Mouse (Mus musculus): ENCODE results near the gene Vps37b. TPM values are rescaled to one million over a fixed set of nuclear protein-coding genes. Genes with fewer than 3 reads are reported as not detected.

The Vps37b gene
- polyA plus RNA-seq, 1 experiment: 12.6 TPM

- no peak overlapping the region for H3K4me3 ChIP-seq (ENCODE audit: insufficient read depth, low read length)
- TF ChIP-seq POLR2A (IDR thresholded peaks at IDR 0.05; ENCODE audit: low read depth, low read length) (no peak), CTCF (IDR thresholded peaks at IDR 0.05; ENCODE audit: borderline replicate concordance, insufficient read depth, low read length) (no peak)
- H3K4me1 ChIP-seq (ENCODE audit: control insufficient read depth, insufficient read depth, low read length): peaks cover 8% of the 10 kb centered on the region; the same call in 1 of the 2 replicates
- no peak overlapping the region for H3K27ac ChIP-seq (ENCODE audit: insufficient read depth, low read length)
Observed at GRCm38 (mm10) chr5:123996695-123997094, 35.4 kb downstream of the Vps37b start.

GRCm38 (mm10) chr5:123996194-123996593 lies 35.9 kb downstream of the Vps37b start:
- H3K27ac ChIP-seq (ENCODE audit: insufficient read depth, low read length): no peak overlapping the region
- peaks cover 8% of the 10 kb centered on the region; the same call in 1 of the 2 replicates for H3K4me1 ChIP-seq (ENCODE audit: control insufficient read depth, insufficient read depth, low read length)
- H3K4me3 ChIP-seq (ENCODE audit: insufficient read depth, low read length): no peak overlapping the region
- TF ChIP-seq CTCF (IDR thresholded peaks at IDR 0.05; ENCODE audit: borderline replicate concordance, insufficient read depth, low read length): no peak
- TF ChIP-seq POLR2A (IDR thresholded peaks at IDR 0.05; ENCODE audit: low read depth, low read length): no peak

- H3K27ac ChIP-seq (ENCODE audit: insufficient read depth, low read length): no peak overlapping the region
- no peak for TF ChIP-seq CTCF (IDR thresholded peaks at IDR 0.05; ENCODE audit: borderline replicate concordance, insufficient read depth, low read length)
- no peak for TF ChIP-seq POLR2A (IDR thresholded peaks at IDR 0.05; ENCODE audit: low read depth, low read length)
- peaks cover 10% of the 10 kb centered on the region; the same call in 1 of the 2 replicates for H3K4me1 ChIP-seq (ENCODE audit: control insufficient read depth, insufficient read depth, low read length)
- no peak overlapping the region for H3K4me3 ChIP-seq (ENCODE audit: insufficient read depth, low read length)
Observed at GRCm38 (mm10) chr5:123995388-123995787, 36.7 kb downstream of the Vps37b start.

GRCm38 (mm10) chr5:123994468-123994867 lies 37.6 kb downstream of the Vps37b start:
- no peak for TF ChIP-seq CTCF (IDR thresholded peaks at IDR 0.05; ENCODE audit: borderline replicate concordance, insufficient read depth, low read length)
- TF ChIP-seq POLR2A (IDR thresholded peaks at IDR 0.05; ENCODE audit: low read depth, low read length): no peak
- Histone ChIP-seq H3K4me1 (ENCODE audit: control insufficient read depth, insufficient read depth, low read length) (peaks cover 10% of the 10 kb centered on the region; the same call in 1 of the 2 replicates), H3K4me3 (ENCODE audit: insufficient read depth, low read length) (no peak overlapping the region), H3K27ac (ENCODE audit: insufficient read depth, low read length) (no peak overlapping the region)

- no peak overlapping the region for H3K27ac ChIP-seq (ENCODE audit: insufficient read depth, low read length)
Observed at GRCm38 (mm10) chr5:123993263-123994036, 38.6 kb downstream of the Vps37b start.

GRCm38 (mm10) chr5:123992794-123993193 lies 39.3 kb downstream of the Vps37b start:
- peak overlapping the region; percentile 65 for H3K27ac ChIP-seq (ENCODE audit: insufficient read depth, low read length)
- peaks cover 10% of the 10 kb centered on the region; the same call in 1 of the 2 replicates for H3K4me1 ChIP-seq (ENCODE audit: control insufficient read depth, insufficient read depth, low read length)
- TF ChIP-seq POLR2A (IDR thresholded peaks at IDR 0.05; ENCODE audit: low read depth, low read length) (no peak), CTCF (IDR thresholded peaks at IDR 0.05; ENCODE audit: borderline replicate concordance, insufficient read depth, low read length) (peak; percentile 73)
- H3K4me3 ChIP-seq (ENCODE audit: insufficient read depth, low read length): no peak overlapping the region

More at GRCm38 (mm10) chr5:123993263-123994036, 38.6 kb downstream of the Vps37b start:
- TF ChIP-seq CTCF (IDR thresholded peaks at IDR 0.05; ENCODE audit: borderline replicate concordance, insufficient read depth, low read length) (no peak), POLR2A (IDR thresholded peaks at IDR 0.05; ENCODE audit: low read depth, low read length) (no peak)
- Histone ChIP-seq H3K4me3 (ENCODE audit: insufficient read depth, low read length) (no peak overlapping the region), H3K4me1 (ENCODE audit: control insufficient read depth, insufficient read depth, low read length) (peaks cover 10% of the 10 kb centered on the region; the same call in 1 of the 2 replicates)

- peak overlapping the region; percentile 75 for H3K27ac ChIP-seq (ENCODE audit: insufficient read depth, low read length)
- peaks cover 10% of the 10 kb centered on the region; the same call in 1 of the 2 replicates for H3K4me1 ChIP-seq (ENCODE audit: control insufficient read depth, insufficient read depth, low read length)
- no peak overlapping the region for H3K4me3 ChIP-seq (ENCODE audit: insufficient read depth, low read length)
- TF ChIP-seq POLR2A (IDR thresholded peaks at IDR 0.05; ENCODE audit: low read depth, low read length): 0 out of 2 replicates have a peak, but pooled peaks have one; percentile 55
- no peak for TF ChIP-seq CTCF (IDR thresholded peaks at IDR 0.05; ENCODE audit: borderline replicate concordance, insufficient read depth, low read length)
Observed at GRCm38 (mm10) chr5:123992193-123992637, 39.9 kb downstream of the Vps37b start.

- no peak overlapping the region for H3K27ac ChIP-seq (ENCODE audit: insufficient read depth, low read length)
- peaks cover 10% of the 10 kb centered on the region; the same call in 1 of the 2 replicates for H3K4me1 ChIP-seq (ENCODE audit: control insufficient read depth, insufficient read depth, low read length)
- TF ChIP-seq CTCF (IDR thresholded peaks at IDR 0.05; ENCODE audit: borderline replicate concordance, insufficient read depth, low read length) (no peak), POLR2A (IDR thresholded peaks at IDR 0.05; ENCODE audit: low read depth, low read length) (no peak)
- no peak overlapping the region for H3K4me3 ChIP-seq (ENCODE audit: insufficient read depth, low read length)
Observed at GRCm38 (mm10) chr5:123991321-123991720, 40.7 kb downstream of the Vps37b start.

- TF ChIP-seq POLR2A (IDR thresholded peaks at IDR 0.05; ENCODE audit: low read depth, low read length) (no peak), CTCF (IDR thresholded peaks at IDR 0.05; ENCODE audit: borderline replicate concordance, insufficient read depth, low read length) (no peak)
Observed at GRCm38 (mm10) chr5:123989941-123990885, 41.9 kb downstream of the Vps37b start.

More at GRCm38 (mm10) chr5:123989941-123990885, 41.9 kb downstream of the Vps37b start:
- Histone ChIP-seq H3K4me3 (ENCODE audit: insufficient read depth, low read length) (no peak overlapping the region), H3K27ac (ENCODE audit: insufficient read depth, low read length) (no peak overlapping the region), H3K4me1 (ENCODE audit: control insufficient read depth, insufficient read depth, low read length) (peaks cover 10% of the 10 kb centered on the region; the same call in 1 of the 2 replicates)

Measured in embryonic fibroblast, embryonic 13.5 days (primary cell).